Mouse (Mus musculus): Measurements from ENCODE around the gene Fgfr2. TPM values are rescaled to one million over a fixed set of nuclear protein-coding genes. Genes with fewer than 3 reads are reported as not detected.

The Fgfr2 gene
- polyA plus RNA-seq, 1 experiment = 52.3 TPM

- DNase-seq (ENCODE audit: low read depth) = no peak
Measured at GRCm38 (mm10) chr7:132356881-132357840, 766.0 kb downstream of the Fgfr2 start.

DNA sequence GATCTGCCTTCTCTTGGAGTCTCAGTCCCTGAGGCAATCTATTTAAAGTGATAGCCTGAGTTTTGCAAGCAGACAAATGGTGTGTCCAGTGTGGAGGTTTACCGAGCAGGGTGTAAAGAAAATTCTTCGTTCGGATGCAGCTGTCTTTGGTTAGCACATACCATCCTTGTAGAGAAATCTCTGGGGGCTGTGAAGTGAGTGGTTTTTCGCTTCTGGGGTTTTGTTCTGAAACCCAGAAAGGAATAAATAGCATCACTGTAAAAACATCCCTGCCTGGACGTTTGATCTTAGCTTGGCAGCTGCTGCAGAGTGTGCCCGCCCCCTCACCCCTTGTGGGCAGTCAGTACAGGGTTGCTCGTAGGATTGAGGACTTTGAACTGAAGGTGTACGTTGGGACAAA is 767.0 kb downstream of the Fgfr2 start:
- DNase-seq (ENCODE audit: low read depth) = no peak
- no peak for TF ChIP-seq CTCF (IDR thresholded peaks at IDR 0.05; ENCODE audit: borderline replicate concordance, extremely low read depth, insufficient read depth, insufficient read length)
- no peak for TF ChIP-seq POLR2A (IDR thresholded peaks at IDR 0.05; ENCODE audit: borderline replicate concordance, extremely low read depth, insufficient read depth, insufficient read length, poor library complexity, severe bottlenecking)

More at GRCm38 (mm10) chr7:132356881-132357840, 766.0 kb downstream of the Fgfr2 start:
- TF ChIP-seq POLR2A (IDR thresholded peaks at IDR 0.05; ENCODE audit: borderline replicate concordance, extremely low read depth, insufficient read depth, insufficient read length, poor library complexity, severe bottlenecking) = no peak
- TF ChIP-seq CTCF (IDR thresholded peaks at IDR 0.05; ENCODE audit: borderline replicate concordance, extremely low read depth, insufficient read depth, insufficient read length) = no peak

DNA sequence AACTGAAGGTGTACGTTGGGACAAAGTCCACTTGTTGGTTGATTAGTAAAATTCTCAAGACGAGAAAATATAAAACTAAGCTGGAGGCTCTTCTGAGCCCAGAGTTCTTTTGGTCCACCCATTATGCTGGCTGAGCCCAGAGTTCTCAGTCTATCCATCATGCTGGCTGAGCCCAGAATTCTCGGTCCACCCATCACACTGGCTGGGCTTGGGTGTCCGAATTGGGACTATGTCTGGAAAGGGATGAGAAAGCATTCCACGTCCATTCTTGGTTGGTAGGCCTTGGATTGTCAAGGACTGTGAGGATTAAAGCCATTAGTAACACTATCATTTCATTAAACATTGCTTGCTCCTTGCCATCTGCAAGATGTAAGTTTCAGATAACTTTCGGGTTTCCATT is 767.4 kb downstream of the Fgfr2 start:
- no peak for DNase-seq (ENCODE audit: low read depth)
- no peak for TF ChIP-seq CTCF (IDR thresholded peaks at IDR 0.05; ENCODE audit: borderline replicate concordance, extremely low read depth, insufficient read depth, insufficient read length)
- TF ChIP-seq POLR2A (IDR thresholded peaks at IDR 0.05; ENCODE audit: borderline replicate concordance, extremely low read depth, insufficient read depth, insufficient read length, poor library complexity, severe bottlenecking) = no peak

DNA sequence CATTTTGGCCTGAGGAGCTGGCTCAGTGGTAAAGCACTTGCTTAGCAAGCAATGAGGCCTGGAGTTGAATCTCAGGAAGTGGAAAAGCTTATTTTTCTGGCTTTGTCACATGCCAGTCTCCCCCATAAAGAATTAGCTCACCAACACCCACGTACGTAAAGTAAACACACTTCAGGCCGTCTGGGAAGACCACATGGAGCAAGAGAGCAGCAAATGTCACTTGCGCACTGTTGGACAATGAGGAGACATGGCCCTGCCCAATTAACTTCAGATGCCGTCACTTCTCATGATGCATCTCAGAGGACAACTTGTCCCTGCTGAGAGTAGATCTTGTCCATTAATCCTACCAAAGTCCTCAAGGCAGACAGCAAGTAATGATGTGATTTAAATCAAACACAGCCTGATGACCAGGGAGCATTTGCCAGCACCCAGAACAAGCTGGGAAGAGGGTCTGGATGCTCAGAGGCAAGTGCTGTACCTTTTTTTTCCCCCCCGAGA is 774.0 kb downstream of the Fgfr2 start:
- DNase-seq (ENCODE audit: low read depth) = no peak
- no peak for TF ChIP-seq POLR2A (IDR thresholded peaks at IDR 0.05; ENCODE audit: borderline replicate concordance, extremely low read depth, insufficient read depth, insufficient read length, poor library complexity, severe bottlenecking)
- no peak for TF ChIP-seq CTCF (IDR thresholded peaks at IDR 0.05; ENCODE audit: borderline replicate concordance, extremely low read depth, insufficient read depth, insufficient read length)

GRCm38 (mm10) chr7:132347273-132348045 is 775.7 kb downstream of the Fgfr2 start:
- no peak for DNase-seq (ENCODE audit: low read depth)
- TF ChIP-seq CTCF (IDR thresholded peaks at IDR 0.05; ENCODE audit: borderline replicate concordance, extremely low read depth, insufficient read depth, insufficient read length) (no peak), POLR2A (IDR thresholded peaks at IDR 0.05; ENCODE audit: borderline replicate concordance, extremely low read depth, insufficient read depth, insufficient read length, poor library complexity, severe bottlenecking) (no peak)

- peak; percentile 36 for DNase-seq (ENCODE audit: low read depth)
- TF ChIP-seq CTCF (IDR thresholded peaks at IDR 0.05; ENCODE audit: borderline replicate concordance, extremely low read depth, insufficient read depth, insufficient read length) = no peak
- no peak for TF ChIP-seq POLR2A (IDR thresholded peaks at IDR 0.05; ENCODE audit: borderline replicate concordance, extremely low read depth, insufficient read depth, insufficient read length, poor library complexity, severe bottlenecking)
Measured at GRCm38 (mm10) chr7:132345526-132346070, 777.6 kb downstream of the Fgfr2 start.

DNA sequence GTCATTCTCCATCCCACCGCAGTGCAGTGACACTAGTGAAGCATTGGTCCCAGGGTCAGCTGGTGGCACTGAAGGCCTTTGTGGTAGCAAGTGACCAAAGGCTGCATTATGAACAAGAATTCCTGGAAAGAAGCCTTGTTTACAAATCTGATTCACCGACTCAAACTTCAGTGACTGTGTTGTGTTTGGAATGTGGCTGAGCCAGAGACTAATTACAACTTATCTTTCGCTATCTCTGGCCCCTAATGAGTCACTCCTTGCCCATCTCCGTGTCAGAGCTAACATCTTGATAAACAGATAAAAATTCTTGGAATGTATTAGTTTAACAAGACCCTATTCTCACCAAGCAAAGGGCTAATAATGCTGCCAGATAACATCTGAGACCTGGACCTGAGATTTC is 778.5 kb downstream of the Fgfr2 start:
- no peak for TF ChIP-seq POLR2A (IDR thresholded peaks at IDR 0.05; ENCODE audit: borderline replicate concordance, extremely low read depth, insufficient read depth, insufficient read length, poor library complexity, severe bottlenecking)
- DNase-seq (ENCODE audit: low read depth) = no peak

GRCm38 (mm10) chr7:132343900-132344299 is 779.2 kb downstream of the Fgfr2 start:
- TF ChIP-seq POLR2A (IDR thresholded peaks at IDR 0.05; ENCODE audit: borderline replicate concordance, extremely low read depth, insufficient read depth, insufficient read length, poor library complexity, severe bottlenecking) (no peak), CTCF (IDR thresholded peaks at IDR 0.05; ENCODE audit: borderline replicate concordance, extremely low read depth, insufficient read depth, insufficient read length) (no peak)
- DNase-seq (ENCODE audit: low read depth) = no peak

GRCm38 (mm10) chr7:132343146-132343545 is 780.0 kb downstream of the Fgfr2 start:
- TF ChIP-seq POLR2A (IDR thresholded peaks at IDR 0.05; ENCODE audit: borderline replicate concordance, extremely low read depth, insufficient read depth, insufficient read length, poor library complexity, severe bottlenecking) = no peak
- no peak for TF ChIP-seq CTCF (IDR thresholded peaks at IDR 0.05; ENCODE audit: borderline replicate concordance, extremely low read depth, insufficient read depth, insufficient read length)
- DNase-seq (ENCODE audit: low read depth) = no peak

DNA sequence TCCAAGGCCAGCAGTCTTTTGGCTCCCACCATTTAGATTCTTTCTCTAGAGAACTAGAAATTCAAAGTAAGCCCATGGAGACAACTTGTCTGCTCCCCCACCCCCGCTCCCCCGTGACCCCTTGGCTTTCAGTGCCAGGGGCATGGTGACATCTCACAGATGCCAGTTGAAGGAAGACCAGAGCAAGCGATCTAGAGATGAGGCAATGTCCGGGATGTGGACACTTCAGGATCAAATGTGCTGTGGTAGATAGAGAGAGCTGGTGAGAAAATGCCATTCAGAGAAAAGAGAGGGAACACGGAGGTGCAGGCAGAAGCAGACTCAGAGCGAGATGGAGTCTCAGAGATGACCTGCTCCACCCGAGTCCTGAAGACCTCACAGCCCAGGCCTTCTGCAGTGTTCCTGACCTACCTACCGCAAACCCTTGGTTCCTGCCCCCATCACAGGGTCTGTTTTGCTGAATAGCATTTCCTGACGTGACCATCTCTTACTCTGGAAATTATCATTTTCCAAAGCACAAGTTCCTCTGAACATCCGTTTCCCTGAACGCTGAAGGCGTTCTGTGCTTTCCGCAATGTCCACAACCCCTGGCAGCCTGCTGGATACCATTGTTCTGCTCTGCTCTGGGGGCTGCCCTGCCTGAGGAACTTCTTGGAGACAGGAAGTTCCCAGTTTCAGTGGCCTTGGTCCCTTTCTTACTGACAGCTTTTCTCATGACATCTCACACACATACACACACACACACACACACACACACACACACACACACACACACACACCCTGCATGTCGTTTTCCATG is 783.9 kb downstream of the Fgfr2 start:
- TF ChIP-seq CTCF (IDR thresholded peaks at IDR 0.05; ENCODE audit: borderline replicate concordance, extremely low read depth, insufficient read depth, insufficient read length) (no peak), POLR2A (IDR thresholded peaks at IDR 0.05; ENCODE audit: borderline replicate concordance, extremely low read depth, insufficient read depth, insufficient read length, poor library complexity, severe bottlenecking) (no peak)
- DNase-seq (ENCODE audit: low read depth) = no peak

All from brain, embryonic 14.5 days (tissue).